Mouse (Mus musculus) left cerebral cortex, adult 8-10 months (tissue): ENCODE measurements around the gene Aif1. TPM values are rescaled to one million over a fixed set of nuclear protein-coding genes. Genes with fewer than 3 reads are reported as not detected.

Source experiments
- DNase-seq, 2 experiments: peaks; one replicate each; pipeline ENCODE4 v3.0.0; 2022; ENCODE audit warnings: low spot score in 2 of 2
- total RNA-seq, 4 experiments: library from RNA; stranded (reverse); gene quantifications; 2 replicates each; pipeline ENCODE4 v1.2.4; 2022

Aif1 gene
- total RNA-seq, 4 experiments from 2014 or later, result 11.2 to 30.3 (median 17.4) TPM

- peak in 1 of 2 experiments; percentile 50 for DNase-seq
Measured at GRCm38 (mm10) chr17:35167794-35168193, 8.1 kb downstream of the Aif1 start.

- peak in 1 of 2 experiments; percentile 70 for DNase-seq
Measured at GRCm38 (mm10) chr17:35166352-35167035, 9.4 kb downstream of the Aif1 start.

GRCm38 (mm10) chr17:35165451-35166155, 10.3 kb downstream of the Aif1 start:
- DNase-seq, result no peak

- DNase-seq, result peak; percentile 98 to 99
Measured at GRCm38 (mm10) chr17:35164568-35165450, 11.1 kb downstream of the Aif1 start, which contains the start of gene Prrc2a. TSS of gene Prrc2a (minus strand) at chr17:35164897.

GRCm38 (mm10) chr17:35164218-35164567, 11.7 kb downstream of the Aif1 start:
- DNase-seq, result no peak

GRCm38 (mm10) chr17:35163326-35164081, 12.4 kb downstream of the Aif1 start:
- DNase-seq, result no peak

GRCm38 (mm10) chr17:35162730-35163129, 13.1 kb downstream of the Aif1 start:
- DNase-seq, result no peak

GRCm38 (mm10) chr17:35162121-35162520, 13.7 kb downstream of the Aif1 start:
- no peak for DNase-seq

- no peak for DNase-seq
Measured at GRCm38 (mm10) chr17:35161421-35161820, 14.4 kb downstream of the Aif1 start.

- no peak for DNase-seq
Measured at GRCm38 (mm10) chr17:35159638-35160037, 16.2 kb downstream of the Aif1 start.

- no peak for DNase-seq
Measured at GRCm38 (mm10) chr17:35158850-35159593, 16.8 kb downstream of the Aif1 start.

GRCm38 (mm10) chr17:35157661-35158175, 18.1 kb downstream of the Aif1 start:
- no peak for DNase-seq

GRCm38 (mm10) chr17:35157254-35157653, 18.6 kb downstream of the Aif1 start:
- no peak for DNase-seq

- no peak for DNase-seq
Measured at GRCm38 (mm10) chr17:35156461-35157200, 19.2 kb downstream of the Aif1 start.

- no peak for DNase-seq
Measured at GRCm38 (mm10) chr17:35155451-35155850, 20.4 kb downstream of the Aif1 start.

GRCm38 (mm10) chr17:35154616-35155015, 21.3 kb downstream of the Aif1 start:
- DNase-seq, result no peak

GRCm38 (mm10) chr17:35153931-35154330, 21.9 kb downstream of the Aif1 start:
- no peak for DNase-seq

- DNase-seq, result no peak
Measured at GRCm38 (mm10) chr17:35153077-35153476, 22.8 kb downstream of the Aif1 start.

- no peak for DNase-seq
Measured at GRCm38 (mm10) chr17:35152121-35152520, 23.7 kb downstream of the Aif1 start.
